Mouse (Mus musculus): ENCODE measurements around the gene Col28a1.

GRCm38 (mm10) chr6:8025332-8026129, 166.9 kb downstream of the Col28a1 start:
- TF ChIP-seq CTCF (IDR thresholded peaks at IDR 0.05): no peak
- TF ChIP-seq POLR2A (IDR thresholded peaks at IDR 0.05; ENCODE audit: insufficient read depth, low read depth, low read length): no peak
- TF ChIP-seq EP300 (IDR thresholded peaks at IDR 0.05; ENCODE audit: insufficient read depth, low read depth, low read length): no peak

Data from heart, adult 2 months (tissue).